In genomic region chr2:114853715-114854530, GRCm38 (mm10) we compare ENCODE assay signal across 7 mouse cellular contexts.
DNase-seq lines count a peak whose midpoint lies in the region; ATAC-seq and TF ChIP-seq lines count a peak whose summit lies in the region.

No protein-coding gene starts in this region.

- H3K4me2 ChIP-seq in hindbrain, postnatal 0 days (ENCODE audit: low read depth, low read length), result peak overlapping the region; percentile 35

- H3K4me3 ChIP-seq in hindbrain, postnatal 0 days (ENCODE audit: low read length), result no peak overlapping the region

- peak; percentile 74 for DNase-seq in ZHBTc4 (ENCODE audit: low read depth, low spot score)
- DNase-seq in cerebellum, adult 9-10 months, result peak; percentile 62
- peak; percentile 56 to 95 for DNase-seq in frontal cortex, adult 2 months (ENCODE audit: extremely low spot score in 1 of 2, low spot score in 1 of 2)
- peak; percentile 92 for DNase-seq in hindbrain, postnatal 0 days (ENCODE audit: low spot score)
- DNase-seq in left cerebral cortex, adult 11 months (ENCODE audit: low spot score), result peak; percentile 58
- peak; percentile 3 for DNase-seq in skeletal muscle tissue, adult 2 months (ENCODE audit: low read depth, low spot score)

- no peaks in the 10 kb centered on the region for H3K9me3 ChIP-seq in hindbrain, postnatal 0 days (ENCODE audit: low read length)

- TF ChIP-seq CTCF in hindbrain, postnatal 0 days (IDR thresholded peaks at IDR 0.05; ENCODE audit: low read depth), result peak; percentile 94

- no peaks in the 10 kb centered on the region for H3K36me3 ChIP-seq in hindbrain, postnatal 0 days (ENCODE audit: insufficient read depth, low read length)

- peak; percentile 92 for ATAC-seq in hindbrain, postnatal 0 days
- ATAC-seq in megakaryocyte-erythroid progenitor cell, adult 5-6 weeks (replicated peaks; ENCODE audit: low FRiP score, low TSS enrichment, poor library complexity, severe bottlenecking), result peak; percentile 93

- 28% methylated on average over 13 of the region's 13 CpGs for WGBS in hindbrain, postnatal 0 days

- no peaks in the 10 kb centered on the region for H3K4me1 ChIP-seq in hindbrain, postnatal 0 days (ENCODE audit: insufficient read depth, low read length)

- H3K27ac ChIP-seq in hindbrain, postnatal 0 days, result no peak overlapping the region

- H3K27me3 ChIP-seq in hindbrain, postnatal 0 days (ENCODE audit: insufficient read depth, low read length), result no peaks in the 10 kb centered on the region

- H3K9ac ChIP-seq in hindbrain, postnatal 0 days (replicated peaks; ENCODE audit: low read length), result no peak overlapping the region

Comparison
In these comparisons a context has a peak if more than half of its experiments do, and no peak if none do; other contexts are left out.
1. DNase-seq: peak in every context shown above with its lines; median percentile 92 in hindbrain, postnatal 0 days; 76 in frontal cortex, adult 2 months; 74 in ZHBTc4; 62 in cerebellum, adult 9-10 months; 58 in left cerebral cortex, adult 11 months; 3 in skeletal muscle tissue, adult 2 months.